Mouse (Mus musculus) forebrain, embryonic 11.5 days (tissue): ENCODE results near the gene Lrig2. TPM values are rescaled to one million over a fixed set of nuclear protein-coding genes. Genes with fewer than 3 reads are reported as not detected.

Source experiments
- ATAC-seq: fragments of 200-750 bp; cut with Nextera tagmentation; replicated peaks from 2 replicates; pipeline ENCODE4 v1.8.0; 2017; ENCODE audit warnings: moderate TSS enrichment; ENCODE audit not compliant: low FRiP score
- DNase-seq: peaks from one replicate; pipeline ENCODE4 v3.0.0-alpha.2; 2017; ENCODE audit warnings: low spot score
- H3K27ac ChIP-seq: fragments of 300-500 bp; sonication (generic); 2 replicates; pipeline ENCODE4 v1.5.1; 2014; ENCODE audit warnings: low read depth, low read length
- H3K27me3 ChIP-seq: fragments of 300-500 bp; sonication (generic); 2 replicates; pipeline ENCODE4 v1.6.1; 2014; ENCODE audit warnings: mild to moderate bottlenecking, low read length, mixed read lengths; ENCODE audit not compliant: control insufficient read depth, insufficient read depth
- H3K36me3 ChIP-seq: fragments of 300-500 bp; sonication (generic); 2 replicates; pipeline ENCODE4 v1.6.1; 2014; ENCODE audit warnings: mild to moderate bottlenecking, low read length, moderate library complexity, mixed read lengths; ENCODE audit not compliant: control insufficient read depth, insufficient read depth
- H3K4me1 ChIP-seq: fragments of 300-500 bp; sonication (generic); replicated peaks from 2 replicates; pipeline ENCODE4 v1.6.1; 2014; ENCODE audit warnings: low read length, mixed read lengths; ENCODE audit not compliant: control insufficient read depth, insufficient read depth
- H3K4me2 ChIP-seq: fragments of 300-500 bp; sonication (generic); 2 replicates; pipeline ENCODE4 v1.6.1; 2014; ENCODE audit warnings: low read depth, mild to moderate bottlenecking, low read length, moderate library complexity, mixed read lengths; ENCODE audit not compliant: severe bottlenecking
- H3K4me3 ChIP-seq: fragments of 300-500 bp; sonication (generic); 2 replicates; pipeline ENCODE4 v1.5.1; 2014; ENCODE audit warnings: low read depth, low read length
- H3K9ac ChIP-seq: fragments of 300-500 bp; sonication (generic); 2 replicates; pipeline ENCODE4 v1.6.1; 2014; ENCODE audit warnings: low read length
- H3K9me3 ChIP-seq: fragments of 300-500 bp; sonication (generic); 2 replicates; pipeline ENCODE4 v1.6.1; 2016; ENCODE audit warnings: low read length, mixed read lengths; ENCODE audit not compliant: control insufficient read depth
- WGBS: fragments of 180-500 bp; shearing (Covaris S2); extraction: QIAGEN DNeasy Blood & Tissue Kit; methylation state at CpG from one replicate; pipeline ENCODE4 v1.1.7; 2014; 5-methylcytosine and 5-hydroxymethylcytosine counted together
- polyA plus RNA-seq: library from polyadenylated mRNA; unstranded; fragments of >200 nt; fragmentation: Nextera tagmentation; extraction: Ambion mirVana; gene quantifications from 2 replicates; pipeline ENCODE4 v1.2.1, GENCODE M21; 2014

Lrig2 gene
- polyA plus RNA-seq = 23.3 and 23.5 TPM in 2 replicates

- ATAC-seq (peak; percentile 98), DNase-seq (peak; percentile 100)
- WGBS = under 1% methylated on average over 69 of the region's 71 CpGs
- no peaks in the 10 kb centered on the region for H3K9me3 ChIP-seq
- peak within 1 kb of the TSS; percentile 58 for H3K4me2 ChIP-seq
- H3K4me1 ChIP-seq = no peaks in the 10 kb centered on the region
- H3K27ac ChIP-seq = peak within 1 kb of the TSS; percentile 91
- no peaks in the 10 kb centered on the region for H3K27me3 ChIP-seq
- H3K36me3 ChIP-seq = no peaks in the 10 kb centered on the region
- H3K4me3 ChIP-seq = peak within 1 kb of the TSS; percentile 83
- H3K9ac ChIP-seq = peak within 1 kb of the TSS; percentile 83
Observed at GRCm38 (mm10) chr3:104511538-104512423, at the start of gene Lrig2. Lrig2 (minus strand) TSS chr3:104511918.

- Histone ChIP-seq H3K9me3 (no peaks in the 10 kb centered on the region), H3K27ac (no peak overlapping the region), H3K4me3 (no peak overlapping the region), H3K4me1 (no peaks in the 10 kb centered on the region), H3K27me3 (no peaks in the 10 kb centered on the region), H3K36me3 (no peaks in the 10 kb centered on the region), H3K4me2 (no peak overlapping the region), H3K9ac (no peak overlapping the region)
- no peak for ATAC-seq
- WGBS = 95% methylated on average over 1 of the region's 1 CpGs
- DNase-seq = no peak
Observed at GRCm38 (mm10) chr3:104556624-104557023, 44.9 kb upstream of the Lrig2 start.

GRCm38 (mm10) chr3:104550594-104550993 lies 38.9 kb upstream of the Lrig2 start:
- Histone ChIP-seq H3K27me3 (no peaks in the 10 kb centered on the region), H3K4me2 (no peak overlapping the region), H3K9ac (no peak overlapping the region), H3K4me1 (no peaks in the 10 kb centered on the region), H3K36me3 (no peaks in the 10 kb centered on the region), H3K4me3 (no peak overlapping the region), H3K27ac (no peak overlapping the region), H3K9me3 (no peaks in the 10 kb centered on the region)
- DNase-seq (no peak), ATAC-seq (no peak)
- 51% methylated on average over 3 of the region's 3 CpGs for WGBS

GRCm38 (mm10) chr3:104548367-104549087 lies 36.8 kb upstream of the Lrig2 start:
- Histone ChIP-seq H3K27ac (no peak overlapping the region), H3K36me3 (no peaks in the 10 kb centered on the region), H3K4me3 (no peak overlapping the region), H3K9ac (no peak overlapping the region), H3K9me3 (no peaks in the 10 kb centered on the region), H3K27me3 (no peaks in the 10 kb centered on the region), H3K4me2 (no peak overlapping the region), H3K4me1 (no peaks in the 10 kb centered on the region)
- WGBS = 72% methylated on average over 15 of the region's 15 CpGs
- DNase-seq (no peak), ATAC-seq (no peak)

GRCm38 (mm10) chr3:104543825-104544224 lies 32.1 kb upstream of the Lrig2 start:
- H3K27me3 ChIP-seq = no peaks in the 10 kb centered on the region
- H3K4me3 ChIP-seq = no peak overlapping the region
- DNase-seq = no peak
- no peaks in the 10 kb centered on the region for H3K36me3 ChIP-seq
- no peak overlapping the region for H3K9ac ChIP-seq
- no peak overlapping the region for H3K4me2 ChIP-seq
- no peaks in the 10 kb centered on the region for H3K9me3 ChIP-seq
- 97% methylated on average over 3 of the region's 3 CpGs for WGBS
- no peak overlapping the region for H3K27ac ChIP-seq
- no peak for ATAC-seq
- H3K4me1 ChIP-seq = no peaks in the 10 kb centered on the region; the same call in 1 of the 2 replicates

GRCm38 (mm10) chr3:104542065-104542429 lies 30.3 kb upstream of the Lrig2 start:
- DNase-seq (no peak), ATAC-seq (0 out of 2 replicates have a peak, but pooled peaks have one; percentile 15)
- WGBS = 0% methylated on average over 2 of the region's 2 CpGs
- H3K4me1 ChIP-seq = no peaks in the 10 kb centered on the region; the same call in 1 of the 2 replicates
- no peak overlapping the region for H3K9ac ChIP-seq
- H3K9me3 ChIP-seq = no peaks in the 10 kb centered on the region
- H3K36me3 ChIP-seq = no peaks in the 10 kb centered on the region
- H3K4me2 ChIP-seq = peak overlapping the region; percentile 58; the same call in 1 of the 2 replicates
- H3K27me3 ChIP-seq = no peaks in the 10 kb centered on the region
- no peak overlapping the region for H3K4me3 ChIP-seq
- no peak overlapping the region; the same call in 1 of the 2 replicates for H3K27ac ChIP-seq

GRCm38 (mm10) chr3:104541139-104542064 lies 29.7 kb upstream of the Lrig2 start:
- Histone ChIP-seq H3K4me2 (peak overlapping the region; percentile 58), H3K36me3 (no peaks in the 10 kb centered on the region), H3K4me3 (peak overlapping the region; percentile 20), H3K27me3 (no peaks in the 10 kb centered on the region), H3K4me1 (no peaks in the 10 kb centered on the region; the same call in 1 of the 2 replicates), H3K27ac (peak overlapping the region; percentile 9; the same call in 1 of the 2 replicates), H3K9ac (peak overlapping the region; percentile 43), H3K9me3 (no peaks in the 10 kb centered on the region)
- peak; percentile 77 for DNase-seq
- WGBS = 7% methylated on average over 21 of the region's 21 CpGs
- ATAC-seq = peak; percentile 70
